Mouse (Mus musculus) induced T-regulatory cell, adult 2 months (primary cell): Measurements from ENCODE around the gene Vars.
"Not testable (repeated sequence)": the region's sequence is repeated elsewhere in the genome, so short reads cannot be mapped to it uniquely, and the experiment has no call there.

ENCODE experiments used
- DNase-seq: peaks from one replicate; pipeline ENCODE4 v3.0.0-alpha.2; 2012; ENCODE audit warnings: low read depth

Vars gene

DNA sequence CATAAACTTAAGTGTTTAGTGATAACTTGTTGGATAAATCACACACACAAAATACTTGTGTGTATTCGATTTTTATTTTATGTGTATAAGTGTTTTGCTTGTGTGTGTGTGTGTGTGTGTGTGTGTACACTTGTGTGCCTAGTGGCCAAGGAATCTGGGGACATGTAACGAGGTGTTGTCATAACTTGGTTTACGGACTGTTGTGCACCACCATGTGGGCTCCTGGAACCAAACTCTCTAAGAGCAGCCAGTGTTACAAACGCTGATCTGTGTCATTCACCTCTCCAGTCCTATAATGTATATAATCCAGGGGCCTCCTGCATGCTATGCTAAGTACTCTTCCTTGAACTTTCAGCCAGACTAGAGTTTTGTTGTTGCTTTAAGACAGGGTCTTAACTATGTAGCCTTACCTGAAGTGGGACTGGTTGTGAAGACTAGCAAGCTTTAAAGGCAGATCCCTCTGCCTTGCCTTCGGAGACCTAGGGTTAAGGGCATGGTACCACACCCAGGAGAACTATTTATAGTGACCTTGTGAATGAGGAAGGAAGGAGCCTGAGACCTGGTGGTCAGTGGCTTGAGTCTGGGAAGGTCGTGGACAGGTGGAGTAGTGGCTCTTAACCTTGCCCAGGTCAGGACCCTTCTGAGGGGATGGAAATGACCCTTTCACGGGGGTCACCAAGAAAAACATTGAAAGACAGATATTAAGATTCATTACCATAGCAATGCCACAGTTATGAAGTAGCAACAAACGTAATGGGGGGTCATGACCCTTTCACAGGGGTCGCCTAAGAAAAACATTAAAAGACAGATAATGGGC lies 2.4 kb downstream of the Vars start:
- peak; percentile 41 for DNase-seq

DNA sequence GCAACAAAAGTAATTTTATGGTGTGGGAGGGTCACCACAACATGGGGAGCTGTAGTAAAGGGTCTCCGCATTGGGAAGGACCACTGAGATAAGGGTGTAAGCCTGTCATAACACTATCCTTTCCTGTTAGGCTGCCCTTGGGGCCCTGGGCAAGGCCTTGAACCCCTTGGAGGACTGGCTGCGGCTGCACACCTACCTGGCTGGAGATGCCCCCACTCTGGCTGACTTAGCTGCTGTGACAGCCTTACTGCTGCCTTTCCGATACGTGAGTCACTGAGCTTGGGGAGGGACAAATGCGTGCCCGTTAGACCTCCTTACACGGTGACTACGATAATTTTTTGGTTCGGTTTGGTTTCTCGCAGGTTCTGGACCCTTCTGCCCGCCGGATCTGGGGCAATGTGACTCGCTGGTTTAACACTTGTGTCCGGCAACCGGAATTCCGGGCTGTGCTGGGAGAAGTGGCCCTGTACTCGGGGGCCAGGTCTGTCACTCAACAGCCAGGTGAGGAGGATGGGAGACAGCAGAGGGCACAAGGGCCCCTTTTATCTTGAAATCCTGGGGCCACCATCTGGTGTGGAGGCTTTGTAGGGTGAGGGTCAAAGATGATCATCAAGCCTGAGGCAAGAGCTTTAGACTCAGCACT lies 3.4 kb downstream of the Vars start:
- no peak for DNase-seq

DNA sequence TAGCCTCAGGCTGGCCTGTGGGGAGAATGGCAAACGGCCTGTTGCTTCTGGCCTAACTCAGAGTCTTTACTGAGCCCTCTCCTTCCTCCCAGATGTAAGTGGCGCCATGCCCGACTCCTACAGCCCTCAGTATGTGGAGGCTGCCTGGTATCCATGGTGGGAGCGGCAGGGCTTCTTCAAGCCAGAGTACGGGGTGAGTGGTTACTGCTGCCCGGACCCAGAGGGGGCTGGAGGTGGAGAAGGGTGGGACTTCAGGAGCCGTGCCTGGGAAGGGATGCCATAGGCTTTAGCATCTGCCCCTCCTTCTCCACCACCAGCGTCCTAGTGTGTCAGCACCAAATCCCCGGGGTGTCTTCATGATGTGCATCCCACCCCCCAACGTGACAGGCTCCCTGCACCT lies 4.4 kb downstream of the Vars start:
- no peak for DNase-seq

DNA sequence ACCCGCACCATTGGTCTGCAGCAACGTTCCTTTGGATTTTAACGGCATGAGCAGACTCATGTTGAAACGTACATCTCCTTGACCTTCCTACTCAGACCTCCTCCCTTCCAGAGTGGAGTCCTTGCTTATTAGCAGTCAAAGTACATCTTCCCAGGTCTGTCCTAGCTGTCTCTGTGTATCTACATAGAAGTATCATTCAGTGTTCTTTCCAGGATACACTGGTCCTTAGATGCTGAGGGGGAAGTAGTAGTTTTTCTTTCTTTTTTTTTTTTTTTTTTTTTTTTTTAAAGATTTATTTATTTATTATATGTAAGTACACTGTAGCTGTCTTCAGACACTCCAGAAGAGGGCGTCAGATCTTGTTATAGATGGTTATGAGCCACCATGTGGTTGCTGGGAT lies 5.1 kb downstream of the Vars start:
- not testable (repeated sequence) for DNase-seq

DNA sequence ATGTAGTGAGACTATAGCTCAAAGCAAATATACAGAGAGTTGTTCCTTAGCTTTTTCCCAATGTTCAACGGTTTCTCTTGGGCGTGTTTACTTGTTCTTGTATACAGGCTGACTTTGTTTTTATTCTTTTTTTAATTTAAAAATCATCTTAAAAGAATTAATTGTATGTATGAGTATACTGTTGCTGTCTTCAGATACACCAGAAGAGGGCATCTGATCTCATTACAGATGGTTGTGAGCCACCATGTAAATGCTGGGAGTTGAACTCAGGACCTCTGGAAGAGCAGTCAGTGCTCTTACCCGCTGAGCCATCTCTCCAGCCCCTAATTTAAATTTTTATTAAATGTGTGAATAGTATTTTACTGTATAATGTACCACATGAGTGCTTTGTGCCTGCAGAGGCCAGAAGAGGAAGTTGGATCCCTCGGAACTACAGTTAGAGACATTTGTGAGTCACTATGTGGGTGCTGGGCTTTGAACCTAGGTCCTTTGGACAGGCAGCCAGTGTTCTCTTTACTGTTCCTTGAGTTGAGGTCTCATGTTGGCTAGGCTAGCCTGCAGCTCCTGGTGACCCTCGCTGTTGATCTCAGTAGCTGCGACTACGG lies 6.7 kb downstream of the Vars start:
- no peak for DNase-seq

DNA sequence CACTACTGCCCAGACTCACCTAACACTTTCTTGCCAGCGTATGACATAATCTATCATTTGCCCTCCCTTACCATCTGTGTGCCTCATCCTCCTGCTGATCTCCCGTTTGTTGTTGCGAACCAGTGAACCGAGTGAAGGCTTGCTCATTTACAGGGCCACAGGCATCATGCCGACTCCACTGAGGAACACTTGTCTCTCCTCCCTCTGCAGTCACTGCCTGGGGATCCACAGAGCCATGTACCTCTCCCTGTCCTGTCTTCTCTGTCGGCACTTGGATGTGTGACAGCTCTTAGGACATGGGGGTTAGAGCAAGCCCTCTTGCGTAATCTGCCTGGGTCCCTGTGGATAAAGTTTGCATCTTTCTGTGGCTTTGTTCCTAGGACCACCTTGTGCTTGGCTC lies 8.8 kb downstream of the Vars start:
- no peak for DNase-seq

DNA sequence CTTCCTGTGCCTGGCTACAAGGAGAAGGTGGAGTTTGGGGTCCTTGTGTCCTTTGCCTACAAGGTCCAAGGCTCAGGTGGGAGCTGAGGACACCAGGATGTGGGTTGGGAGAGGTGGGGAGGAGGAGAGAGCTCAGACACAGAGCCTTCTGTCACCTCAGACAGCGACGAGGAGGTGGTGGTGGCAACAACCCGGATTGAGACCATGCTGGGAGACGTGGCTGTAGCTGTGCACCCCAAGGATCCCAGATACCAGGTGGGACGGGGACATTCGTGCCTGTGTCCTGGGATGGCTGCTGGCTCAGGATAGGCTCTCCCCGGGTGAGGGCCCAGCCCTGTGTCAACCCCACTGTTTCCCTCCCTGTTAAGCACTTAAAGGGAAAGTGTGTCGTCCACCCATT lies 10.7 kb downstream of the Vars start:
- DNase-seq: no peak

DNA sequence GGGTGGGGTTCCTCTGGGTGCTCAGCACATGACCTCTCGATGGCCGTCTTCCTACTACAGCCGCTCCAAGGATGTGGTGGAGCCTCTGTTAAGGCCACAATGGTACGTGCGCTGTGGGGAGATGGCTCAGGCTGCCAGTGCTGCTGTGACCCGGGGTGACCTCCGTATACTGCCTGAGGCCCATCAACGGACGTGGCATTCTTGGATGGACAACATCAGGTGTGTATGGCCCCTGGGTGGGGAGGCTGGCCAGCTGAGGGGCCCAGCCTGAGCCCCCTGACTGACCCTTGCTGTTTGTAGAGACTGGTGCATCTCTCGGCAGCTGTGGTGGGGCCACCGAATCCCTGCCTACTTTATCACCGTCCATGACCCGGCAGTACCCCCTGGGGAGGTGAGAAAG lies 11.6 kb downstream of the Vars start:
- no peak for DNase-seq

DNA sequence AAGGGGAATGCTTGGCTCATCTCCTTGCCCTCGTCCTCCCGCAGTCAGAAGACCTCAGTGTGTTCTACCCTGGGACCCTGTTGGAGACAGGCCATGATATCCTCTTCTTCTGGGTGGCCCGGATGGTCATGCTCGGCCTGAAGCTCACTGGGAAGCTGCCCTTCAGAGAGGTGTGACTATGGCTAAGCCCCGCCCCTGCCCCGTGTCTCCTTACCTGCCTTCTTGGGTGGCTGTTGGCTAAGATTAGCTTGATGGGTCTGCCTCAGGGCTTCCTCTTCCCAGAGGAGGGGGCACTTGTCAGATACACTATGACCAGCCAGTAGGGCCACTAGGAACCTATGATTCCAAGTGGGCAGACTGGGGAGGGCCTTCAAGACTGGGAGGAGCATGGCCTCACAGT lies 12.4 kb downstream of the Vars start:
- DNase-seq: no peak

DNA sequence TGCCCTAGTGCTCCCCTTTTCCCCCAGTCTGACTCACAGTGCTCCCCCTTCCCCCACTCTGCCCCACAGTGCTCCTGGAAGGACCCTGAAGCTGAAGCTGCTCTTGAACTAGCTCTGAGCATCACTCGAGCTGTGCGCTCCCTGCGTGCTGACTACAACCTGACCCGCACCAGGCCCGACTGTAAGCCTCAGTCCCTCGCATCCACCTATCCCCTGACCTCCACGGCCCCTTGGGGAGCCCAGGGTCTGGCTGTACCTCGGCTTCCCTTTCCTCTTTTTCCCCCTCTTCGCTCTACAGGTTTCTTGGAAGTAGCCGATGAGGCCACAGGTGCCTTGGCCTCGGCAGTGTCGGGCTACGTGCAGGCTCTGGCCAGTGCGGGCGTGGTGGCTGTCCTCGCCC lies 14.5 kb downstream of the Vars start:
- no peak for DNase-seq

DNA sequence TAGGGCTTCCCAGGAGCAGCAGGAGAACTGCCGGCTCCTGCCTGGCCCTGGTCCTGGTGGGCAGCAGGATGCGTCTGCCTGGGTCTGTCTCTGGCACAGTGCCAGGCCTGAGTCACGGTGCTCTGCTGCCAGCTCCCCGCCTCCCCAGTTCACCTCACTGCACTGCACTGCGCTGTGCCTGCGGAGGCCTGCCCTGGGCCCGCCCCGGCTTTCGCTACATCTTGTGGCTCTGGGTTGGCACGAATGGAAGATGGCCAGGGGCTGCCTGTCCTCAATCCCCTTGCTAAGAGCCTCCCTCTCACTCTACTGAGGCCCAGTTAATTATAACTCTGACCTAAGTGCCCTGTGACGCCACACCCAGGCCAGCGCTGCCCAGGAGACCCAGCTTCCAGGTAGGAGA lies 15.6 kb downstream of the Vars start, which contains the start of gene Vwa7:
Gene Vwa7 (plus strand): TSS at position 204 of the 400 bp plus-strand sequence.
- no peak for DNase-seq

DNA sequence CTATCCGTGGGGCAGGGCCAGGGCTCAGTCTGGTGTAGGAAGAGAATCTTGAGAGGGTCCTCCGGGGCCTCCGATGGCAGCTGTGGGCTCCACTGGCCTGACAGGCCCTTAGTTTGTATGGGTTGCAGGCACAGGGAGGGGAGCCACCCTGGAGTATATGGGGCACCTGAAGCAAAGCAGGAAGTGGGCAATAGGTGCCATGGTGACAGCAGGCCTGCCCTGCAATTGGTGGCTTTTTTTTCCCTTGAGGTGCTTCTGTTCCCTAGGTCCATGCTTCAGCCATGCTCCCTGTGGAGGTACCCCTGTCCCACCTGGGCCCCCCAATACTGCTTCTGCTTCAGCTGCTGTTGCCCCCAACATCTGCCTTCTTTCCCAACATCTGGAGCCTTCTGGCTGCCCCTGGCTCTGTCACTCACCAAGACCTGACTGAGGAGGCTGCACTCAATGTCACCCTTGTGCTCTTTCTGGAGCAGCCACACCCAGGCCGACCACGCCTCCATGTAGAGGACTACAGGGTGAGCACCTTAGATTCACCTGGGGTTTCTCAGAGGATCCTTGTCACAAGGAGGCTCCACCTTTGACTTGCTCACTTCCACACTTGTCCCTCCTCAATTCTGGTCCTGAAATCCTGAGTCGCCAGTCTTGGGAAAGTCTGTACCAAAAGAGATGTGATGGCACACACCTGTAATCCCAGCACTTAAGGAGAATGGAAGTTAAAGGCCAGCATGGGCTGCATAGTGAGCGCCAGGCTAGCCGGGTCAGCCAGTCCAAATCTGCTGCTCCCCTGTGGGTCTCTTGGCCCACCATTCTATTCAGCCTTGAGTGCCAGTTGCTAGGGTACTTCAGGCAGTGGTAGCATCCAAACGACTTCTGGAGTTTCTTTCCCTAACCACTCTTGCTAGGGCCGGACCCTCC lies 16.3 kb downstream of the Vars start:
- peak; percentile 46 for DNase-seq

DNA sequence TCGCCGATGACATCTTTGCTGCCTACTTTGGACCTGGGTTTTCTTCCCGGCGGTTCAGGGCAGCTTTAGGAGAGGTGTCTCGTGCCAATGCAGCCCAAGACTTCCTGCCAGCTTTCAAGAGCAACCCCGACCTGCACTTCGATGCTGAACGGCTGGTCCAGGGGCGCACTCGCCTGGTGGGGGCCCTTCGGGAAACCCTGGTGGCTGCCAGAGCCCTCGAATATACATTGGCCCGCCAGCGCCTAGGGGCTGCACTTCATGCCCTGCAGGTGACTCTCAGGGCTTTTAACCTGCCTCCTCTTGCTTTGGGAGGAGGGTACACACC lies 16.9 kb downstream of the Vars start:
- DNase-seq: no peak

DNA sequence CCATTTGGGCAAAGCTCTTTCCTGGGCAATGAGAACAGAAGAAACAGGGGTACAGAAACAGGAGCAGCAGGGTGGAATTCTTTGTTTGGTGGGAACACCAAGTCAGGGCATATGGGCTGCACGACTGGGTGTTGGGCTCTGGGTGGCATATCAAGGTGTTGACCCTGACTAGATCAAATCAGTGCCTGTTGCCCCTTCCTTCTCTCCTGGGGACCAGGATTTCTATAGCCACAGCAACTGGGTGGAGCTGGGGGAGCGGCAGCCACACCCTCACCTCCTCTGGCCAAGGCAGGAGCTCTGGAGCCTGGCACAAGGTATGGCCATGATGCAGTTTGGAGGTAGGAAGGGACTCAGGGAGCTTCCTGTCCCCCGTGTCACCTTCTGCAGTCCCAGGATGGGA lies 17.4 kb downstream of the Vars start:
- DNase-seq: no peak

DNA sequence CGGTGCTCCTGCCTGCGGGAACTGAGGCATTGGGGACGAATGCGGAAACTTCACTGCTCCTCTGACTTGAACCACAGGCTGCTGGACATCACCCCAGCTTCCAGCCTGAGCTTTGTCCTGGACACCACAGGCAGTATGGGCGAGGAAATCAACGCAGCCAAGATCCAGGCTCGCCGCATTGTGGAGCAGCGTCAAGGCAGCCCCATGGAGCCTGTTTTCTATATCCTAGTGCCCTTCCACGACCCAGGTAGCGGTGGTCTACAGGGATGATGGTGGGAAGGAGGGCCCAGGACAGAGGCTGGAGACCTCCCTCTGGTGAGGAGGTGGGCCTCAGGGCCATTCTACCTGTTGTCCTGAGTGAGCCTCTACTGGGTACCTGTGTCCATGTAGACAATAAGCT lies 19.1 kb downstream of the Vars start:
- DNase-seq: no peak

DNA sequence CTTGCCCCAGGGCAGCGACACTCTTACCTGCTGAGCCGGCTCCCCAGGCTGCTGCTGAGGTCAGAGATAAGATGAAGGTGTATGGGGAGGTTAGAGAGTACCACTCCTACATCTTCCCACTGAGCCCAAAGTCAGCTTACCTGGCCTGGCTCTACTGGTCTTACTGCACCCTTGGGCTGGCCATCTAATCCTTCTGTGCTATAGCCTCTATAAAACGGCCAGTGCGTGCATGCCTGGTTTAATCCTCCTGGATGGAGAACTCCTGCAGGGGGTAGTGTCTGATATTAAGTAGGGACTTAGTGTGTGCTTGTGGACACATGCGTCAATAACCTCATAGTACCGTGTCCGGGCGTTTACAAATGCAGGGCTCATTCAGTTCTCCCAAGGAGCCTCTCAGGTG lies 19.8 kb downstream of the Vars start:
- no peak for DNase-seq

DNA sequence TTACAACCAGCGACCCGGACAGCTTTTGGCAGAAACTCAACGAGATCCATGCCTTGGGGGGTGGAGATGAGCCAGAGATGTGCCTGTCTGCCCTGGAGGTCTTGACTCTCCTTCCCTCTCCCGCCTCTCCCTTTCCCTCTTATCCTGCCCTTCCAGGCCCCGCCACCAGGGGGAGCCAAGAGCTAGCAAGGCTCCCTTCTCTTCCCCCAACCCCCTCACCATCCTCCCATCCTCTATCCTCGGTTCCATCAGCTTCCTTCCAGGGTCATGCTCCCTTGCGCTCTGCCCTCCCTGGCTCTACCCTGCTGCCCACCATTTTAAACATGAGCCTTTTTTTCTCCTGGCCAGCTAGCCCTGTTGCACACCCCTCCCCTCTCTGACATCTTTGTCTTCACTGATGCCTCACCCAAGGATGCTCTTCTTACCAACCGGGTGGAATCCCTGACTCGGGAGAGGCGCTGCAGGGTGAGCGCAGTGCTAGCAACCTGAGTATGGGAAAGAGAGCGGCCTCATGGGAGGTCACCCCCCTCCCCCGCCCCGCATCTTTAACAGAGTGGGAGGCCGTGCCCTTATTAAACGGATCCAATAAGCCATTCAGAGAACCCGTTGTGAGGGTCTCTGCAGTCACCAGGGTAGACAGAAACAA lies 20.5 kb downstream of the Vars start:
- DNase-seq: peak; percentile 92

DNA sequence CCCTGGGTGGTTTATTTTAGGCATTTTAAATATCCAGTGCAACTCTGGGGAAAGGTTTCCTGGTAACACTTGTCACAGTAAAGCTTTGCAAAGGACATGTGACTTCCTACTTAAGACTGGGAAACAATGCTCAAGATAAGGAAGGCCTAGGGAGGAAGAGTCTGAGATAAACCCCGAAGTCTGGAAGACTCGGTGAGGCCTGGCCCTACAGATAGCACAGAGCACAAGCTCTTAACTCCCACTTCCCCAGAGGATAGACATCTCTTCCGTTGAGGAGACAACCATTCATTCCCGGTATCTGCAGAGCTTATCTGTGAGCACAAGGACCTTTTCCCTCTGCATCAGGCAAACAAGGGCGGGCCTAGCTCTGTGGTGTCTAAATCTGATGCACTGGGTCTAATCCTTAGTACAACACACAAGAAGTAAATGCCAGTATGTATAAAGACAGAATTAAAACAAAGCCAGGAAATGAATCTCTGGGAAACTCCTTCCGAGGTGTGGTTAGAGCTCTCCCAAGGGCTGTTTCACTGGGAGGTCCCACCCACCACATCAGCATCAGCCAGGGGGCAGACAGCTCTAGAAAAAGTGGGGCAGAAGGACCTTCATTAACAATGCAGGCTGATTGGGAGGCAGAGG lies 21.2 kb downstream of the Vars start:
- no peak for DNase-seq

DNA sequence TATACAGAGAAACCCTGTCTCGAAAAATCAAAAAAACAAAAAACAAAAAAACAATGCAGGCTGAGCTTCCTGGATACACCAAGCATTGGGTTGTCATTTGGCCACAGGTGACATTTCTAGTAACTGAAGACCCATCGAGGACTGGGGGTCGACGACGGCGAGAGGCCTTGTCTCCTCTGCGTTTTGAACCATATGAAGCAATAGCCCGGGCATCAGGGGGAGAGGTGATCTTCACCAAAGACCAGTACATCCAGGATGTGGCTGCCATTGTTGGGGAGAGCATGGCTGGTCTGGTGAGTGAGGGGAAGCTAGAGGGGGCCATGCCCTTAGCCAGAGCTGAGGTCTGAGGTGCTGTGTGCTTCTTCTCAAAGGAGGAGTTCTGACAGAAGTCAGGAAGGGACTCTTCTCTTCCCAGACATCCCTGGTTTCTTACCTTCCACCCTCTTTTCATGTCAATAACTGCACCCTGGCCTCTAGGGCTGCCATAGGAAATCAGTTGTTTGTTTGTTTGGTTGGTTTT lies 21.8 kb downstream of the Vars start:
- no peak for DNase-seq

DNA sequence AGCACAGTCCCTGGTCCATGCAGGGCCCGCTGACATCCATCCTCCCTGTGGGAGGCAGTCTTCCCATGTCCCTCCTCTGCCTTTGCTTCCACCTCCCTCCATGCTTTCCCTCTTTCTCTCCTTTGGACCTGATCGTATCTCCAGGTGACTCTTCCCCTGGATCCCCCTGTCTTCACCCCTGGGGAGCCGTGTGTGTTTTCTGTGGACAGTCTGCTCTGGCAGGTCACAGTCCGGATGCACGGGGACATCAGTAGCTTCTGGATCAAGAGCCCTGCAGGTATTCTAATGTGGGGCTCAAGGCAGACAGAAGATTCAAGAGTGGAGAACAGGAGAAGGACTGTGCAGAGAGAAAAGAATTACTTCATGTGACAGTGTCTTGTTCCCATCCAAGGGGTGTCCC lies 22.4 kb downstream of the Vars start:
- DNase-seq: no peak

DNA sequence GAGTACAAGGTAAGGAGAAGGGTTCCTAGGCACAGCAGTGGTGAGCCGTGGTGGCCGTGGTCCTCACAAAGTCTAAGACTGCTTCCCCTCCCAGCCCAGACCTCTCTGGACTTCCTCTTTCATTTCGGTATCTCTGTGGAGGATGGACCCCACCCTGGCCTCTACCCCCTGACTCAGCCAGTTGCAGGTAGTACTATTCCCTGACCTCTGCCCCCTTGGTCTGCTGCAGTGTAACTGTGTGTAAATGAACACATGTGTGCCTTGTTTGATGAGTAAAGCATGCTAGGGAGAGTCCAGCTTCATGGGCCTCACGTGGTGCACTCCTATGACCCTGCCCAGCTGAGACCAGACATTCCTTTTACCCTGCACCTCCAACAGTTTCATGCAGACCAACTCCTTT lies 23.0 kb downstream of the Vars start:
- no peak for DNase-seq
